Mouse (Mus musculus): ENCODE results near the gene Mettl24. TPM values are rescaled to one million over a fixed set of nuclear protein-coding genes. Genes with fewer than 3 reads are reported as not detected.

Gene Mettl24
- total RNA-seq, 2 experiments from 2014 or later = 0.49 to 0.71 TPM

DNA sequence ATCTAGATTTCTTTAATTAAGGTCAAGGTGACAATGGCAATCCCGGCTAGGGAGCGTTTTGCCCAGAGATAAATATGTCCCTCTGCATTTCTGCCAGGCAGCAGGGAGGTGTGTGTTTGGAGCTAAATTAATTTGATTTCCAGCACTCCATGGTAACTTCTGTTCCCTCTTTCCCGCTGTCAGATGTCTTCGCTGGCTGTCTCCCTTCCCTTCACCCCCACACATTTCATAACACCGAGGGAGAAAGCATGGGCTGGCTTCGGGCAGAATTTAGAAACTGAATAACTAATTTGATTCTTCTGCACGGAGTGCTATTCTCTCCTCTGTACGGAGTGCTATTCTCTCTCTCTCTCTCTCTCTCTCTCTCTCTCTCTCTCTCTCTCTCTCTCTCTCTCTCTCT lies 612 bp upstream of the Mettl24 start:
- intact Hi-C loops (cut with DNase I) = loop anchor here (10.0 kb wide), 1 partner anchor 202 kb away; the partner anchor contains the start of genes Cdc40 and Wasf1
- no peak for DNase-seq

- no peak for DNase-seq
- intact Hi-C loops (cut with DNase I) = loop anchor here (10.0 kb wide), 1 partner anchor 201 kb away; the partner anchor contains the start of genes Cdc40 and Wasf1
Measured at GRCm38 (mm10) chr10:40683868-40684253, 779 bp downstream of the Mettl24 start.

DNA sequence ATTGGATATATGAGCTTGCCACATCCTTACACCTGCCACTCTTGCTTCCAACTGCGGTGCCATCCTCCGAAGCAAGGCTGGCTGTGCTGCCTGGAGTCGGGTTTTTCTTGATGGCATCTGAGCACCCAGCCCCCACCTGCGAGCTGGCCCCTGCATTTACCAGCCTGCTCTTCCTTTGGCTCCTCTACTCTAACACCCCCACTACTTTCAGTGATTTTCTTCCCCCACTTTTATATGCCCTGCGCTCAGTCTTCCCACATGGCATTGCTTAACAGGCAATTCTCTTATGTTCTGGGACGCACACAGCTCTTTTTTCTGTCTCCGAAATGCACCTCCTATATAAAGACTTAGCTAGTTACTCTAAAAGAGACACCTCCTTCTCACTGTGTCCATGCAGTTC lies 1.2 kb downstream of the Mettl24 start:
- no peak for DNase-seq
- intact Hi-C loops (cut with DNase I) = loop anchor here (10.0 kb wide), 1 partner anchor 200 kb away; the partner anchor contains the start of genes Cdc40 and Wasf1

GRCm38 (mm10) chr10:40685641-40686040 lies 2.6 kb downstream of the Mettl24 start:
- no peak for DNase-seq
- intact Hi-C loops (cut with DNase I) = loop anchor here (10.0 kb wide), 1 partner anchor 199 kb away; the partner anchor contains the start of genes Cdc40 and Wasf1

DNA sequence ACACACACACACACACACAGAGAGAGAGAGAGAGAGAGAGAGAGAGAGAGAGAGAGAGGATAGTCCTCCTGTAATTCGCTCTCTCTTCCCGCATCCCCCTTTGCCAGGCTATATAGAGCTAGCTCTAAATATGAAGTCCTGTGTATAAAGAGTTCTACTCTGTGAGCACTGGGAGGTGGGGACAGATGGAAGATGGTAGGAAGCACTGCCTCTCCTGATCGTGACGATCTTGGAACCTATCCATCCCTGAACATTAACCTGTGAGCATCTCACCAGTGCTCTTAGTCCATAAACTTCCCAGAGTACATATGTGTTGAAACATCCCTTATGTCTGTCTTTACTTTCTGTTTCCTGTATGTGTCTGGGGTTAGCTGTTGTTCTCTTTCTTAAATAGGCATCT lies 3.9 kb downstream of the Mettl24 start:
- intact Hi-C loops (cut with DNase I) = loop anchor here (10.0 kb wide), 1 partner anchor 198 kb away; the partner anchor contains the start of genes Cdc40 and Wasf1
- no peak for DNase-seq

GRCm38 (mm10) chr10:40687407-40687806 lies 4.3 kb downstream of the Mettl24 start:
- intact Hi-C loops (cut with DNase I) = loop anchor here (10.0 kb wide), 1 partner anchor 197 kb away; the partner anchor contains the start of genes Cdc40 and Wasf1
- no peak for DNase-seq

DNA sequence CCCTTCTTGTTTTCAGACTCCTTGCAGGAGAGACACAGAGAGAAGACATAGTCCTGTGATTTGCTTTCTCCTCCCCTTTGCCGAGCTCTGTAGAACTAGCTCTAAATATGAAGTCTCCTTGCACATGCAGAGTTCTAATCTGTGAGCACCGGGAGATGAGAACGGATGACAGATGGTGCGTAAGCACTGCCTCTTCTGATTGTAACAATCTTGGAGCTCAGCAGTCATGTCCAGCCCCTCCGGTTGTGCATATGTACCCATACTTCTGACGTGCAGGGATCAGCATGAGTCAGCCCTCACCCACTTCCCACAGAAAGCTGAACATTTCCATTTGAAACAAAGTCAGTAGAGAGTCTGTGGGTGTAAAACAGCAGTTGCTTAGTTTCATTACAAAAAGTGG lies 5.2 kb downstream of the Mettl24 start:
- DNase-seq = no peak
- intact Hi-C loops (cut with DNase I) = loop anchor here (10.0 kb wide), 1 partner anchor 197 kb away; the partner anchor contains the start of genes Cdc40 and Wasf1

GRCm38 (mm10) chr10:40688873-40689272 lies 5.8 kb downstream of the Mettl24 start:
- DNase-seq = no peak
- intact Hi-C loops (cut with DNase I) = loop anchor here (10.0 kb wide), 1 partner anchor 196 kb away; the partner anchor contains the start of genes Cdc40 and Wasf1

GRCm38 (mm10) chr10:40698652-40699051 lies 15.6 kb downstream of the Mettl24 start:
- DNase-seq = no peak
- intact Hi-C loops (cut with DNase I) = no loop called here

DNA sequence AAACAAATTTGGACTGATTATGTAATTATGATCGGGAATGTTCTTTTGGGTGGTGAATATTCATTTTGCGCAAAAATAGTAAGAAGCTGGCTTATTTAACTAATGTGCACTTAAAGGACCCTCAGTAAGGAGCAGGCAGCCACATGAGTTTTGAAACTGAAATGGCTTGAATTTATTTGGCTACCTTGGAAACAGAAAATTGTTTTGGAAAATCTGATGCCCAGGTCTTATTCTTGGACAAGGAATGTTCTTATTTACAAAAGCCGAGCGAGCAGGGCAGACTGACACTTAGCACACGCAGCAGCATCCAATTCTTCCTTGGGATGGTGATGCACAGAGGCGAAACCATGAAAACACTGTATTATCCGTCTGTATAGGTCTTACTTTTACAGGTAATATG lies 28.0 kb downstream of the Mettl24 start:
- no peak for DNase-seq
- intact Hi-C loops (cut with DNase I) = no loop called here

GRCm38 (mm10) chr10:40713018-40713608 lies 30.0 kb downstream of the Mettl24 start:
- intact Hi-C loops (cut with DNase I) = no loop called here
- no peak for DNase-seq

DNA sequence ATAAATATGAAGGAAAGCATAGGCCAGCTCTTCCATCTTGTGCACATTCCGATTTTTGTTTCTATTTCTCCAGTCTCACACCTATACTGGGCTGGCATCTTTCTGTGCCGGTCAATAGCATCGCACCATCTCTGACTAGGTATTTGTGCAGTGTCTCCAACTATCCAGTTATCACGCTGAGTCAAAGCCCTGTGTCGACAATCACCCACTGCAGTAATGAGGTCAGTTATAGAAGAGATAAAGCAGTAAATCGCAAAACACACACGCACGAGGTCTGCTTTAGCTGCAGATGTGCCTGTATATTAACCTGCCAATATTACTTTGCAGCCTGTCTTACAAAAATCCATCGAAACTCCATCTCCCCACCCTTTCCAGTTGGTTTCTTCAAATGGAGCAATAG lies 30.7 kb downstream of the Mettl24 start:
- intact Hi-C loops (cut with DNase I) = no loop called here

GRCm38 (mm10) chr10:40715151-40715550 lies 32.1 kb downstream of the Mettl24 start:
- DNase-seq = no peak
- intact Hi-C loops (cut with DNase I) = no loop called here

More for the DNA sequence above, 30.7 kb downstream of the Mettl24 start:
- DNase-seq = no peak

- no peak for DNase-seq
- intact Hi-C loops (cut with DNase I) = no loop called here
Measured at GRCm38 (mm10) chr10:40716296-40716695, 33.2 kb downstream of the Mettl24 start.

- intact Hi-C loops (cut with DNase I) = no loop called here
- no peak for DNase-seq
Measured at GRCm38 (mm10) chr10:40716713-40717112, 33.6 kb downstream of the Mettl24 start.

- intact Hi-C loops (cut with DNase I) = no loop called here
- DNase-seq = no peak
Measured at GRCm38 (mm10) chr10:40718362-40718761, 35.3 kb downstream of the Mettl24 start.

- intact Hi-C loops (cut with DNase I) = no loop called here
- DNase-seq = no peak
Measured at GRCm38 (mm10) chr10:40719062-40719461, 36.0 kb downstream of the Mettl24 start.

DNA sequence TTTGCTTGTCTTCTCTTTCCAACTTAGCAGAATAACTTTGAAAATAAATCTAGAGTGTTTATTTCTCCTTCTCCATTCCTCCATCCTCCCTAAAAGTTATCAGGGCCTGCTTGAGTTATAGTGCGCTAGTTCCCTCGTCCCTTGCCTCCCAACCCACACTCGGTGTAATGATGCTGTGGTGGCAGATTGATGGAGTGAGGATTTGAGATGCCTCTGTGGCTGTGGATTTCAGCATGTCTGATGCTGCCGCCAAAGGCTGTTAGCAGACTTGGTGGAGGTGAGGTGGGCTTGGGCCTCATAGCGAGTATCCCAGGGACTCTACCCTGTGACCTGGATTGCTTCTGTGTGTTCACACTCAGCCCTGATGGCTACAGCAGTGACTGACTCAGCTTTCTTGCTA lies 37.8 kb downstream of the Mettl24 start:
- intact Hi-C loops (cut with DNase I) = no loop called here

GRCm38 (mm10) chr10:40724342-40724741 lies 41.3 kb downstream of the Mettl24 start:
- intact Hi-C loops (cut with DNase I) = no loop called here
- DNase-seq = no peak

More for the DNA sequence above, 37.8 kb downstream of the Mettl24 start:
- DNase-seq = no peak

DNA sequence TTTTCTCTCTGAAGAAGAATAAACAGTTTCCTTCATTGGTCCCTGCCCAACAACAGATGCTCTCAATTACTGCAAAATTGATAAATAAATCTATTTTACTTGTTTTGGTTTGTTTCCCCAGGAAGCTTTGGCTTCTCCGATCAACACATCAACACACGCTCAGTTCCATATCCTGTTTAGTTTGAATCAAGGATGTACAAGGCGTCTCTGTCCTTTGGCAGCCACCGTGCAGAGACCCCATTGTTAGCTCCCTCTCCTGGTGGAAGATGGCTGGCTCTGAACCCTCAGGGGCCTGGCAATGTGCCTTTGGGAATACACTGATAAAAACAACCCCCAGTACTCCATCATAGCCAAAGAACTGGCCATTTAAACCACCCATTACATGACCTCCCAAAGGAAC lies 42.0 kb downstream of the Mettl24 start:
- intact Hi-C loops (cut with DNase I) = no loop called here
- DNase-seq = no peak

GRCm38 (mm10) chr10:40725471-40725870 lies 42.4 kb downstream of the Mettl24 start:
- DNase-seq = no peak
- intact Hi-C loops (cut with DNase I) = no loop called here

- no peak for DNase-seq
- intact Hi-C loops (cut with DNase I) = no loop called here
Measured at GRCm38 (mm10) chr10:40726288-40726902, 43.3 kb downstream of the Mettl24 start.
